Mouse (Mus musculus): ENCODE results near the gene Fcgr3.

- TF ChIP-seq CTCF (IDR thresholded peaks at IDR 0.05; ENCODE audit: extremely low read depth, insufficient read depth, insufficient read length, insufficient replicate concordance), result no peak
- no peak for TF ChIP-seq POLR2A (IDR thresholded peaks at IDR 0.05; ENCODE audit: low read depth, low read length)
Measured at GRCm38 (mm10) chr1:171039135-171039534, 25.6 kb downstream of the Fcgr3 start.
